Mouse (Mus musculus) limb, embryonic 12.5 days (tissue): Measurements from ENCODE around the gene Kcnq1. TPM values are rescaled to one million over a fixed set of nuclear protein-coding genes. Genes with fewer than 3 reads are reported as not detected.

Experiments
- ATAC-seq: fragments of 200-750 bp; cut with Nextera tagmentation; 2 replicates; pipeline ENCODE4 v1.8.0; 2017; ENCODE audit warnings: low read depth, moderate TSS enrichment; ENCODE audit not compliant: insufficient number of reproducible peaks, insufficient read depth, low FRiP score, low TSS enrichment
- H3K27ac ChIP-seq: fragments of 300-500 bp; sonication (generic); 2 replicates; pipeline ENCODE4 v1.5.1; 2016; ENCODE audit warnings: mild to moderate bottlenecking, moderate library complexity
- H3K27me3 ChIP-seq: fragments of 300-500 bp; sonication (generic); 2 replicates; pipeline ENCODE4 v1.6.1; 2016; ENCODE audit warnings: mild to moderate bottlenecking, moderate library complexity
- H3K36me3 ChIP-seq: fragments of 300-500 bp; sonication (generic); 2 replicates; pipeline ENCODE4 v1.6.1; 2016; ENCODE audit warnings: mild to moderate bottlenecking, moderate library complexity
- H3K4me1 ChIP-seq: fragments of 300-500 bp; sonication (generic); replicated peaks from 2 replicates; pipeline ENCODE4 v1.6.1; 2016
- H3K4me2 ChIP-seq: fragments of 300-500 bp; sonication (generic); 2 replicates; pipeline ENCODE4 v1.6.1; 2016; ENCODE audit warnings: mild to moderate bottlenecking, moderate library complexity
- H3K4me3 ChIP-seq: fragments of 300-500 bp; sonication (generic); replicated peaks from 2 replicates; pipeline ENCODE4 v1.5.1; 2016; ENCODE audit warnings: mild to moderate bottlenecking
- H3K9ac ChIP-seq: fragments of 300-500 bp; sonication (generic); replicated peaks from 2 replicates; pipeline ENCODE4 v1.6.1; 2016; ENCODE audit warnings: mild to moderate bottlenecking, moderate library complexity
- H3K9me3 ChIP-seq: fragments of 300-500 bp; sonication (generic); 2 replicates; pipeline ENCODE4 v1.6.1; 2016; ENCODE audit warnings: mild to moderate bottlenecking, moderate library complexity
- WGBS: fragments of 180-500 bp; shearing (Covaris S2); methylation state at CpG from one replicate; pipeline ENCODE4 v1.1.7; 2016; 5-methylcytosine and 5-hydroxymethylcytosine counted together
- polyA plus RNA-seq: library from polyadenylated mRNA; unstranded; fragments of >200 nt; fragmentation: Nextera tagmentation; extraction: Ambion mirVana; gene quantifications from 2 replicates; pipeline ENCODE4 v1.2.1, GENCODE M21; 2016

The Kcnq1 gene
- polyA plus RNA-seq, 1 experiment from 2014 or later, result 0.94 TPM

DNA sequence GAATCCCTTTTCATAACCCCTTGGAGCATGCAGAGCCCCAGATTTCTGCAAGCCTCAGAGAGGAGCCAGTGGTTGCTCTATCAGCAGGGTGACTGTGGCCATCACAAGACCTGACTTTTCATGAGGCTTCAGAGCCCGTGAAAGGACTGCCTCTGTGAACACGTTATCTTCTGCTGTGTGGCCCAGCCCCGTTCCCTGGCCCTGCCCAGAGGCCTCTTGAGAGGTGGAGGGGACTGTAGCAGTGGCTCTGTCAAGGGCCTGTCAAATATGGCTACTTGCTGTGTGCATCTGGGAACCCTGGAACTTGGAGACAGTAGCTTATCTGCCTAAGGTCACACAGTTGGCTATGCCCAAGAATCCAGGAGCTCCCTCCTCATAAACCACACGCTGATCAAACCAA lies 5.6 kb downstream of the Kcnq1 start:
- ATAC-seq, result no peak
- Histone ChIP-seq H3K36me3 (no peaks in the 10 kb centered on the region), H3K4me1 (peaks cover 15% of the 10 kb centered on the region), H3K4me3 (no peak overlapping the region), H3K9ac (no peak overlapping the region), H3K27me3 (peaks cover 40% of the 10 kb centered on the region), H3K4me2 (no peak overlapping the region), H3K9me3 (peaks cover 3% of the 10 kb centered on the region; the same call in 1 of the 2 replicates), H3K27ac (no peak overlapping the region)
- WGBS, result 60% methylated on average over 4 of the region's 4 CpGs

DNA sequence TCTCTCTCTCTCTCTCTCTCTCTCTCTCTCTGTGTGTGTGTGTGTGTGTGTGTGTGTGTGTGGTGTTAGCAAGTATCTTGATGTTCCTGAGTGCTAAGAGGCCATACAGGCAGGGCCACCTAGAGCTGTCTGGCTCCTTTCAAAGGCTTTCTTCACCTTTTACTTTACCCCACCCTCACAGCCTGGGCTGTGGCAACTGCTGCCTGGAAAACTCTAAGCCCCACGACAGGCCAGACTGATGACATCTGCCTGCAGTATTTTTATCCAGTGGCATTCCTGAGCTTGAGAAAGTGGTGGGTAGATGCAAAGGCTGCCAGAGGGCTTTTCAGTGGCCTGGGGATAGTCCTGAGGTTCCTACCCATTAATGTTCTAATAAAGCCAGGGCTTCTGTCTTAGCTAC lies 6.2 kb downstream of the Kcnq1 start:
- H3K4me2 ChIP-seq, result no peak overlapping the region
- 19% methylated on average over 1 of the region's 1 CpGs for whole genome bisulfite sequencing
- peaks cover 8% of the 10 kb centered on the region for H3K4me1 ChIP-seq
- no peak overlapping the region for H3K9ac ChIP-seq
- no peak overlapping the region for H3K4me3 ChIP-seq
- no peak for ATAC-seq
- H3K9me3 ChIP-seq, result peaks cover 3% of the 10 kb centered on the region; the same call in 1 of the 2 replicates
- no peak overlapping the region for H3K27ac ChIP-seq
- H3K36me3 ChIP-seq, result no peaks in the 10 kb centered on the region
- H3K27me3 ChIP-seq, result peaks cover 33% of the 10 kb centered on the region

DNA sequence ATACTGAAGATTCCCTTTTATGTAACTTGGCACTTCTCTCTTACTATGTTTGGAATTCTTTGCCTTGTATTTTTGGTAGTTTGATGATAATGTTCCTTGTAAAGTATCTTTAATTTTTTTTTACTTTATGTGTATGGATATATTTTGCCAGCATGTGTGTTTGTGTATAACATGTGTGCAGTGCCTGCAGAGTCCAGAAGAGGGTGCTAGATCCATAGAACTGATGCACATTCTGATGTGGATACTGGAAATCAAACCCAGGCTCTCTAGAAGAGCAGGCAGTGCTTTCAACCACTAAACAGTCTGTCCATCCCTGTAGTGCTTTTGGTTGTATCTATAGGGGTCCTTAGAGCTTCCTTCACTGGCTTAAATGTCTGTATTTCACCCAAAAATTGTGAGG lies 8.6 kb downstream of the Kcnq1 start:
- Histone ChIP-seq H3K4me3 (no peak overlapping the region), H3K36me3 (no peaks in the 10 kb centered on the region), H3K9me3 (peaks cover 3% of the 10 kb centered on the region; the same call in 1 of the 2 replicates), H3K9ac (no peak overlapping the region), H3K4me1 (peaks cover 14% of the 10 kb centered on the region), H3K27me3 (peaks cover 9% of the 10 kb centered on the region), H3K27ac (no peak overlapping the region), H3K4me2 (no peak overlapping the region)
- no peak for ATAC-seq

DNA sequence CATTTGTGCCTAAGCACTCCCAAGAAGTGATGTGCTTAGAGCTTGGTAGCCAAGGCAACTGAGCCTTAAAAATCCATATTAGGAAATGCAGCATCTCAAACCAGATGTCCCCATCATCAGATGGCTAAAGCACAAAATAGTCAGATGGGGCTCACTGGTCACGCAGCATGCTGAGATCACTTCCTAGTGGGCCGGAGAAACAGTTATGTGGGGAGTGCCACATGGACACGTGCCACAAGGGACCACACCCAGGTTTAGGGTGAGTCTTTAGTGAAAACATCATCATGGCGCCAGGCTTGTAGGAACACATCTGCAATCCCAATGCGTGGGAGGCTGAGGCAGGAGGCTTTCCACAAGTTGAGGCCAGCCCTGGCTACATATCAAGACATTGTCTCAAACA lies 10.4 kb downstream of the Kcnq1 start:
- peaks cover 2% of the 10 kb centered on the region; the same call in 1 of the 2 replicates for H3K27me3 ChIP-seq
- no peaks in the 10 kb centered on the region for H3K36me3 ChIP-seq
- no peak overlapping the region for H3K4me3 ChIP-seq
- 80% methylated on average over 5 of the region's 5 CpGs for WGBS
- H3K9me3 ChIP-seq, result peaks cover 3% of the 10 kb centered on the region; the same call in 1 of the 2 replicates
- ATAC-seq, result no peak
- H3K4me2 ChIP-seq, result no peak overlapping the region
- no peak overlapping the region for H3K9ac ChIP-seq
- no peak overlapping the region for H3K27ac ChIP-seq
- H3K4me1 ChIP-seq, result peaks cover 21% of the 10 kb centered on the region

DNA sequence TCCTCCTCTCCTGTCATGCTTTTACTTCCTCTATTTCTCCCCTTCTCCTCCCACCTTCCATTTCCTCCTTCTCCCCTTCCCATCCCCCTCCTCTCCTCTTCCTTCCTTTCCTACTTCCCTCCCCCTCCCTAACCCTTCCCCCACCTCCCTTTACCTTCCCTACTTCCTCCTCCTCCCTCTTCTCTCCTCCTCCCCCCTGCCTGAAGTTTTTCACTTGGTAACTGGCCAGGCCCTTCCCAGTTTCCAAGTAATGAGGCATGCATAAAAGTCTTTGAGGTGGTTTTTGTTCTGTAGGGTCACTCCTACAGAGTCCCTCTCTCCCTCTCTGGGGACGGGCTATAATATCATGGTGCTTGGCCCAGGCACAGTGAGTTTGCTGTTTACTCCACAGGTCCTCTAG lies 13.2 kb downstream of the Kcnq1 start:
- no peaks in the 10 kb centered on the region for H3K36me3 ChIP-seq
- 36% methylated on average over 1 of the region's 1 CpGs for WGBS
- H3K9ac ChIP-seq, result no peak overlapping the region
- no peak for ATAC-seq
- no peak overlapping the region for H3K4me3 ChIP-seq
- H3K4me1 ChIP-seq, result peaks cover 41% of the 10 kb centered on the region
- H3K27ac ChIP-seq, result peak overlapping the region; percentile 66
- H3K27me3 ChIP-seq, result no peaks in the 10 kb centered on the region
- no peak overlapping the region for H3K4me2 ChIP-seq
- peaks cover 3% of the 10 kb centered on the region; the same call in 1 of the 2 replicates for H3K9me3 ChIP-seq

DNA sequence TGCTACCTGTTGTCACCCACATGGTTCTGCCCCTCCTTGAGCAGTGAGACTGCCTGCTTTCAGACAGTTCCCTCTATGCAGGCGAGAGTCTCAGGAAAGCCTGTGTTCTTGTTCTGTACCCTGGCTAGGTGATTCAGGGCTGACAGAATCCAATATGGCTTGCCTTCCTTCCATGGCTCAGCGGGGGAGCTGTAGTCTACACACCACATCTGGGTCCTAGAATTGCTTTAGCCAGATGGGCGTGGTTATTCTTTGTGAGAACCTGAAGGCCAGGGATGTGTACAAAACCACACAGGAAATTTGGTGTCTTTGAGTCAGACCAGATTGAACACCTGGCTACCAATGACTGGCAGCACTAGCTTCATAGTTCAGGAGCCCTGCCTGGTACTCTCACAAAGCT lies 13.7 kb downstream of the Kcnq1 start:
- no peak overlapping the region for H3K4me2 ChIP-seq
- no peak overlapping the region for H3K9ac ChIP-seq
- H3K9me3 ChIP-seq, result peaks cover 1% of the 10 kb centered on the region; the same call in 1 of the 2 replicates
- no peaks in the 10 kb centered on the region for H3K27me3 ChIP-seq
- no peak overlapping the region for H3K4me3 ChIP-seq
- 69% methylated on average over 3 of the region's 3 CpGs for WGBS
- no peak for ATAC-seq
- H3K27ac ChIP-seq, result peak overlapping the region; percentile 66
- peaks cover 45% of the 10 kb centered on the region for H3K4me1 ChIP-seq
- no peaks in the 10 kb centered on the region for H3K36me3 ChIP-seq

DNA sequence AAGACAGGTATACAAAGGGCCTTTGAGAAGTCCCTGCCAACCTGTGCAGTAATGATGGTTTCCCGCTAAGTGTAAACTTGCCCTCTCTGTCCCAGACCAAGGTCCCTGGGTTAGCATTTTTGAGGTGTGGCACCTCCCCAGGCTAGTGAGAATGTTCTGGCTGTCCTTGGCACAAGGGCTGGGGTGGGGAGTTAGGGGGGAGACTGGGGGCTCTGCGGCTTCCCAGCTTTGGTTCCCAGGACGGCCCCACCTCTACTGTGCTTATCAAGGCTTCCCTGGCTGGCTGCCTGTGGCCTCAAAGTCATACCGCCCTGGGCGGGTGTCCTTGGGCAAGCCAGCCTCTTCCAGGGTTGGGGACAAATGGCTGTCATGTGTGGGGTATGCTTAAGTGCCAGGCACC lies 16.0 kb downstream of the Kcnq1 start:
- no peak overlapping the region for H3K4me3 ChIP-seq
- H3K27ac ChIP-seq, result no peak overlapping the region
- no peaks in the 10 kb centered on the region for H3K9me3 ChIP-seq
- H3K9ac ChIP-seq, result no peak overlapping the region
- peaks cover 53% of the 10 kb centered on the region for H3K4me1 ChIP-seq
- H3K4me2 ChIP-seq, result no peak overlapping the region
- H3K27me3 ChIP-seq, result no peaks in the 10 kb centered on the region
- no peak for ATAC-seq
- WGBS, result 82% methylated on average over 5 of the region's 5 CpGs
- H3K36me3 ChIP-seq, result no peaks in the 10 kb centered on the region

DNA sequence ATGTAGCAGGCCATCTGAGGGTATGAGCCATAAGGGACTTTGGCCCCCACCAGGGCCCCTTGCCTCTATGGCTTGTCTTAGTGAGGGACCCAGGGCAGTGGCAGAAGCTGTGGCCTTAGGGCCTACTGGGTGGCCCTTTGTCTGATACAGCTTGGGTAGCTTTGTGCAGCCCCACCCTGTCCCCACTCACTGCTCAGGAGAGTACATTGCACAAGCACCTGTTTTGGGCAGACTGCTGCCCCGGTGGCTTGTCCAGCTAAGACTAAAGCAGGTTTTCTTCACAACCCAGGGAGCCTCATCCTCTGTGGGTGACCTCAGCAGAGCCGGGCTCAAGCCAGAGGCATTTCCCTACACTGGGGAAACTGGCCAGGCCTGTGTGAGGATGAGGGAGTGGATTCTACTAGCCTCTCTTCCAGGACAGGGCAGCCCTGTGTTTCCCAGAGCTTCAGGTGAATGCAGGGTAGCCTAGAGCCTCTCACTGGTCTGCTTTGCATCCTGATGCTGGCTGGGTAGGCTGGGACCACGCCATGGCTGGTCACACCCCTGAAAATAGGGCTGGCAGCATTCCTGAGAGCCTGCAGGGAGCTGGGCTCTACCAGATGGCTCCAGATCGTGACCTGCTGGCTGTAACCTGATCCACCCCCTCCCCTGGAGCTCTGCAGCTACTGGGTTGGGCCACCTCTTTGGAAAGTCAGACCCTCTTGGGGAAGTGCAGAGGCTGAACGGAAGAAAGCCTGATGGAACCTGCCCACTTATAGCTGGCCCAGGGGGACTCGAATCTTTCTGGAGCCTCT lies 17.9 kb downstream of the Kcnq1 start:
- Histone ChIP-seq H3K4me3 (no peak overlapping the region), H3K4me1 (peaks cover 47% of the 10 kb centered on the region), H3K4me2 (peak overlapping the region; percentile 18), H3K27me3 (no peaks in the 10 kb centered on the region), H3K36me3 (no peaks in the 10 kb centered on the region), H3K27ac (peak overlapping the region; percentile 91), H3K9ac (0 out of 2 replicates have a peak overlapping the region, but pooled peaks have one; percentile 18), H3K9me3 (no peaks in the 10 kb centered on the region)
- WGBS, result 11% methylated on average over 6 of the region's 6 CpGs
- peak; percentile 87 for ATAC-seq

DNA sequence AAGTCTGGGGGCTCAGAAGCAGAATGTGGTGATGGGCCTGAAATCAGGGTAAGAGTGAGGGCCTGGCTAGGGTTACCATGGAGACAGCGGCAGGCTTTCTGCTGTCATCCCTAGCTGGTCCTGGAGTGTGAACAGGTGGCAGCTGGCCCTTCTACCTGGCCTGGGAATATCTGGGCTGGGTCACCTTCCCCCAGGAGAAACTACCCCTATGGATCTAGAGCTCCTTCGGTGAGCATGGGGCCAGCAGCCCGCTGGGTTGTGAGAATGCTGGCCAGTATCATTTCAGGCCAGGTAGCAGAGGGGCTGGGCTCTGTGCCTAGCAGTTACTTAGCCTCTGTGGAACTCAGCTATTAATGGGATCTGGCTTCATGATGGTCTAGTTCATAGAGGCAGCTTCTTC lies 18.7 kb downstream of the Kcnq1 start:
- ATAC-seq, result no peak
- H3K9me3 ChIP-seq, result no peaks in the 10 kb centered on the region
- H3K4me2 ChIP-seq, result peak overlapping the region; percentile 18; the same call in 1 of the 2 replicates
- H3K27ac ChIP-seq, result peak overlapping the region; percentile 91
- peaks cover 39% of the 10 kb centered on the region for H3K4me1 ChIP-seq
- no peaks in the 10 kb centered on the region for H3K27me3 ChIP-seq
- H3K36me3 ChIP-seq, result no peaks in the 10 kb centered on the region
- WGBS, result 51% methylated on average over 3 of the region's 3 CpGs
- no peak overlapping the region for H3K4me3 ChIP-seq
- H3K9ac ChIP-seq, result no peak overlapping the region

DNA sequence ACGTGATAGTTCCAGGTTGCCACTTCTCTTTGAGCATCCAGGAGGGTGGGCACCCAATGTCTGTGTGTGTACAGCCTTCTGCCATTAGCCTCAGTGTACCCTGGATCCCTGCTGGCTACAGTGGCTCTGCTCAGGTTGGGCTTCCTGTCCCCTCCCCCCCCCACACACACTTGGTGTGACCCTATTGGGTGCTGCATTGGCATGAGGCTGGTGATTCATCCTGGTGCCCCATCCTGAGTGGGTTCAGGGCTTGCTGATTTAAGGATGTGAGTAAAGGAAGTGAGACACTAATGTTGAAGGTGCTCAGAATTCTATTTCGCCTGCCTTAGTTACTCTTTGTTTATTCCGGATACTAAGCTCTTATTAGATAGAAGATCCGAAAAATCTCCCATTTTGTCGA lies 26.7 kb downstream of the Kcnq1 start:
- no peaks in the 10 kb centered on the region for H3K36me3 ChIP-seq
- no peaks in the 10 kb centered on the region for H3K27me3 ChIP-seq
- no peak overlapping the region for H3K27ac ChIP-seq
- no peaks in the 10 kb centered on the region for H3K4me1 ChIP-seq
- no peak overlapping the region for H3K9ac ChIP-seq
- 79% methylated on average over 5 of the region's 5 CpGs for WGBS
- no peaks in the 10 kb centered on the region for H3K9me3 ChIP-seq
- H3K4me3 ChIP-seq, result no peak overlapping the region
- H3K4me2 ChIP-seq, result no peak overlapping the region
- no peak for ATAC-seq

DNA sequence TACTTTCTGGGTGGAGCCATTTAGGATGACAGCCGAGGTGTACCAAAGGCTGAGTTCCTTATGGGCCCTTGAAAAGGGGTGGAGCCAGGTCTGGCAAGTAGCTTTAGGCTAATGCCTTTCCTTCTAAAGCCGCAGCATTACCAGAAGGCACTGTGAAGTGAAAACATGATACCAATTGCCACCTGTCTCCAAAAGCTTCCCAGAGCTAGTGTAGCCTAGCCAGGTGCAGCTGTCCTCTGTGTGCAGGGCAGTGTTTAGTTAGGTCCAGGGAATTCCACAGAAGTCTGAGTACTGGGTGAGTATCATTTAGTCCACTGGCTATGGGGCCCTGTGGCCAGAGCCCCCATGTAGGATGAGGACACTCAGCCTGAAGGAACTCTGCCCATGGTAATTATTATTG lies 30.0 kb downstream of the Kcnq1 start:
- no peaks in the 10 kb centered on the region for H3K36me3 ChIP-seq
- H3K27ac ChIP-seq, result no peak overlapping the region
- no peak for ATAC-seq
- H3K4me3 ChIP-seq, result no peak overlapping the region
- WGBS, result 52% methylated on average over 2 of the region's 2 CpGs
- no peaks in the 10 kb centered on the region for H3K9me3 ChIP-seq
- no peak overlapping the region for H3K4me2 ChIP-seq
- H3K4me1 ChIP-seq, result no peaks in the 10 kb centered on the region
- no peaks in the 10 kb centered on the region for H3K27me3 ChIP-seq
- H3K9ac ChIP-seq, result no peak overlapping the region

DNA sequence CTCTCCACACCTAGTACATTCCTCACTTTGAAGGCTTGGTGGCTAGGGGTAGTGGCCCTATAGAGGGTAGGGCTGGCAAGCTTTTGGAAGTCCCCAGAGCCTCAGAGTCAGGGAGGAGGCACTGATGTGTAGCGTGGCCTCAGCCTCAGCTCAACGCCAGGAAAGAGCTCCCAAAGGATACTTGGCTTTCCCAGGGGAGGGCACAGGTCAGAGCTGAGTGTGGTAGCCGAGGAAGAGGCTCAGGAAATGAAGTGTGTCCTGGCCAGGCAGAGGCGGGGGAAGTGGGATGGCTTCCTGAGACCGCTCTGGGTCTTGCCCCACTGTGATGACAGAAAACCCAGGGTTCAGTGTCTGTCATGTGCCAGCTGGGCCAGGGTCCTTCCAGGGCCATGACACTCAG lies 30.4 kb downstream of the Kcnq1 start:
- 55% methylated on average over 5 of the region's 5 CpGs for WGBS
- Histone ChIP-seq H3K4me3 (no peak overlapping the region), H3K27ac (no peak overlapping the region)

More for the DNA sequence above, 30.4 kb downstream of the Kcnq1 start:
- no peak for ATAC-seq
- Histone ChIP-seq H3K27me3 (no peaks in the 10 kb centered on the region), H3K4me1 (no peaks in the 10 kb centered on the region), H3K9me3 (no peaks in the 10 kb centered on the region), H3K36me3 (no peaks in the 10 kb centered on the region), H3K9ac (no peak overlapping the region), H3K4me2 (no peak overlapping the region)
